Mouse (Mus musculus): ENCODE data around the gene Gripap1. TPM values are rescaled to one million over a fixed set of nuclear protein-coding genes. Genes with fewer than 3 reads are reported as not detected.

Gene Gripap1
- polyA plus RNA-seq, 1 experiment from 2014 or later: 41.8 TPM

DNA sequence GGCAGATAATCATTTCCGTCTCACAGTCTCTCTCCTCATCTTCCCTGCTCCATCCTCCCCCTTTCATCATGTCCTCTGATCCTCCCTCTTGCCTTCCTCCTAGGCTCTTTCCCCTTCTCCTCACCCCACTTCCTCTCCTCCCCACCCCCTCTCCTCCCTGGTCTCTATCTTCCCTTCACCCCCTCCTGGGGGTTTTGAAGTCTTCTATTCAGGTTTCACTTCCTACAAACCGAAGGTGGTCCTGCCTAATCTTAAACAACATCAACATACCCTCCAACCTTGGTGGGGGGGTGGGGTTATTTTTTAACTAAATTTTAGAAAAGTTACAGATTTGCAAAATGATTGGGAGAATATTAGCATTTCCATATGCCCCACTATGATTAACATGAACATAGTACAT lies 78.9 kb downstream of the Gripap1 start:
- peaks cover 8% of the 10 kb centered on the region for H3K36me3 ChIP-seq (ENCODE audit: control insufficient read depth, insufficient read depth, low read length)
- no peak overlapping the region for H3K27ac ChIP-seq (ENCODE audit: low read length)
- no peaks in the 10 kb centered on the region for H3K9me3 ChIP-seq (ENCODE audit: control insufficient read depth, low read depth, low read length)
- no peak for ATAC-seq (ENCODE audit: insufficient number of reproducible peaks, insufficient read depth, low FRiP score, low read depth)
- no peaks in the 10 kb centered on the region for H3K4me1 ChIP-seq (ENCODE audit: control insufficient read depth, insufficient read depth, low read length)
- 52% methylated on average over 2 of the region's 2 CpGs for WGBS
- H3K27me3 ChIP-seq (ENCODE audit: control insufficient read depth, insufficient read depth, low read length): no peaks in the 10 kb centered on the region
- H3K4me3 ChIP-seq (ENCODE audit: low read depth, low read length): no peak overlapping the region
- no peak overlapping the region for H3K9ac ChIP-seq (replicated peaks; ENCODE audit: low read depth, low read length)
- no peak overlapping the region for H3K4me2 ChIP-seq (replicated peaks; ENCODE audit: low read depth, low read length)

DNA sequence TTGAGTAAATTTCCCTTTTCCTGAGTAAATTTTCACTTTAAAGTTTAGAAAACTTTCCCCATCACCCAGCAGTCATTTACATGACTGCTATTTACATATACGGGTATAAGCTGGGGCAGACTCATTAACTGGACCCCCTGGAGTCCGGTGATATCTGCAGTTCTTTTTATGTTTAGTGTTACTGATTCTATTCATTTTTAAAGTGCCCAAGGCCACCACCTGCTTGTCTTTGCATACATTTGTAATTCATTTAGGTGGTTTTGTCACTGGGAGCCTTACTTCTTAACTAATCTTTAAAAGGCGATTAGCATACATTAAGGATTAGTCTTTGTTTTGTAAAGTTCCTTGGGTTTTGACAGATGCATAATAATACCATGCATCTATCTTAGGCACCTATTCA lies 80.3 kb downstream of the Gripap1 start:
- Histone ChIP-seq H3K4me2 (replicated peaks; ENCODE audit: low read depth, low read length) (no peak overlapping the region), H3K9ac (replicated peaks; ENCODE audit: low read depth, low read length) (no peak overlapping the region), H3K9me3 (ENCODE audit: control insufficient read depth, low read depth, low read length) (no peaks in the 10 kb centered on the region), H3K4me1 (ENCODE audit: control insufficient read depth, insufficient read depth, low read length) (no peaks in the 10 kb centered on the region), H3K27ac (ENCODE audit: low read length) (no peak overlapping the region), H3K4me3 (ENCODE audit: low read depth, low read length) (no peak overlapping the region), H3K27me3 (ENCODE audit: control insufficient read depth, insufficient read depth, low read length) (no peaks in the 10 kb centered on the region), H3K36me3 (ENCODE audit: control insufficient read depth, insufficient read depth, low read length) (peaks cover 10% of the 10 kb centered on the region)
- ATAC-seq (ENCODE audit: insufficient number of reproducible peaks, insufficient read depth, low FRiP score, low read depth): no peak
- 47% methylated on average over 3 of the region's 3 CpGs for WGBS

MicroRNAs within 50 kb of the gene (microRNA counts, 519-probe panel; counts per million panel counts)
- 2,005 counts per million, percentile 22 among the panel's probes with 10 or more counts for microRNA mmu-miR-1198

Small RNAs within 50 kb of the gene (microRNA-seq; reads per million reads assigned to microRNA genes)
- 34.1 reads per million, percentile 35 among the genes with 10 or more reads in this experiment for gene Mir1198

Other genes with a start within 250 kb of the Gripap1 start
- 0.07 TPM in 1 of 2 replicates, not detected in the other for gene Foxp3, start 216.1 kb upstream of the Gripap1 start, polyA plus RNA-seq (2014; fragmentation: Nextera tagmentation; extraction: Ambion mirVana)
- 1.9 TPM in 2 replicates for gene Ppp1r3f, start 215.5 kb upstream of the Gripap1 start, polyA plus RNA-seq (2014; fragmentation: Nextera tagmentation; extraction: Ambion mirVana)
- gene Ccdc22, start 184.2 kb upstream of the Gripap1 start, polyA plus RNA-seq (2014; fragmentation: Nextera tagmentation; extraction: Ambion mirVana): 26.2 and 29.4 TPM in 2 replicates
- 0.13 TPM in 1 of 2 replicates, not detected in the other for gene Cacna1f, start 182.7 kb upstream of the Gripap1 start, polyA plus RNA-seq (2014; fragmentation: Nextera tagmentation; extraction: Ambion mirVana)
- 5.2 and 7.4 TPM in 2 replicates for gene Syp, start 151.3 kb upstream of the Gripap1 start, polyA plus RNA-seq (2014; fragmentation: Nextera tagmentation; extraction: Ambion mirVana)
- gene Prickle3, start 132.5 kb upstream of the Gripap1 start, polyA plus RNA-seq (2014; fragmentation: Nextera tagmentation; extraction: Ambion mirVana): 11.1 and 12.0 TPM in 2 replicates
- 299 and 310 TPM in 2 replicates for gene Plp2, start 118.4 kb upstream of the Gripap1 start, polyA plus RNA-seq (2014; fragmentation: Nextera tagmentation; extraction: Ambion mirVana)
- gene Magix, start 108.5 kb upstream of the Gripap1 start, polyA plus RNA-seq (2014; fragmentation: Nextera tagmentation; extraction: Ambion mirVana): 0.71 and 0.80 TPM in 2 replicates
- 39.0 and 42.0 TPM in 2 replicates for gene Gpkow, start 92.6 kb upstream of the Gripap1 start, polyA plus RNA-seq (2014; fragmentation: Nextera tagmentation; extraction: Ambion mirVana)
- 26.7 and 28.8 TPM in 2 replicates for gene Wdr45, start 75.4 kb upstream of the Gripap1 start, polyA plus RNA-seq (2014; fragmentation: Nextera tagmentation; extraction: Ambion mirVana)
- 0.54 TPM in 1 of 2 replicates, not detected in the other for gene Gm45208, start 67.5 kb upstream of the Gripap1 start, polyA plus RNA-seq (2014; fragmentation: Nextera tagmentation; extraction: Ambion mirVana)
- 91.5 and 95.7 TPM in 2 replicates for gene Praf2, start 61.3 kb upstream of the Gripap1 start, polyA plus RNA-seq (2014; fragmentation: Nextera tagmentation; extraction: Ambion mirVana)
- 18.5 and 24.6 TPM in 2 replicates for gene Ccdc120, start 38.9 kb upstream of the Gripap1 start, polyA plus RNA-seq (2014; fragmentation: Nextera tagmentation; extraction: Ambion mirVana)
- 20.9 and 22.3 TPM in 2 replicates for gene Tfe3, start 27.2 kb upstream of the Gripap1 start, polyA plus RNA-seq (2014; fragmentation: Nextera tagmentation; extraction: Ambion mirVana)
- gene Kcnd1, start 32.5 kb downstream of the Gripap1 start, polyA plus RNA-seq (2014; fragmentation: Nextera tagmentation; extraction: Ambion mirVana): 2.8 and 2.9 TPM in 2 replicates
- 28.5 and 33.6 TPM in 2 replicates for gene Otud5, start 51.6 kb downstream of the Gripap1 start, polyA plus RNA-seq (2014; fragmentation: Nextera tagmentation; extraction: Ambion mirVana)
- gene Pim2, start 88.5 kb downstream of the Gripap1 start, polyA plus RNA-seq (2014; fragmentation: Nextera tagmentation; extraction: Ambion mirVana): 8.0 and 10.8 TPM in 2 replicates
- gene Slc35a2, start 94.3 kb downstream of the Gripap1 start, polyA plus RNA-seq (2014; fragmentation: Nextera tagmentation; extraction: Ambion mirVana): 16.8 and 17.4 TPM in 2 replicates
- 102 and 104 TPM in 2 replicates for gene Pqbp1, start 109.5 kb downstream of the Gripap1 start, polyA plus RNA-seq (2014; fragmentation: Nextera tagmentation; extraction: Ambion mirVana)
- gene Timm17b, start 109.6 kb downstream of the Gripap1 start, polyA plus RNA-seq (2014; fragmentation: Nextera tagmentation; extraction: Ambion mirVana): 159 and 172 TPM in 2 replicates
- not detected in 2 replicates for gene Gm10491, start 118.1 kb downstream of the Gripap1 start, polyA plus RNA-seq (2014; fragmentation: Nextera tagmentation; extraction: Ambion mirVana)
- gene Gm10490, start 119.8 kb downstream of the Gripap1 start, polyA plus RNA-seq (2014; fragmentation: Nextera tagmentation; extraction: Ambion mirVana): not detected in 2 replicates
- gene Pcsk1n, start 130.1 kb downstream of the Gripap1 start, polyA plus RNA-seq (2014; fragmentation: Nextera tagmentation; extraction: Ambion mirVana): 9.0 and 9.5 TPM in 2 replicates
- gene Eras, start 138.8 kb downstream of the Gripap1 start, polyA plus RNA-seq (2014; fragmentation: Nextera tagmentation; extraction: Ambion mirVana): not detected in 2 replicates
- 26.2 and 27.8 TPM in 2 replicates for gene Hdac6, start 158.1 kb downstream of the Gripap1 start, polyA plus RNA-seq (2014; fragmentation: Nextera tagmentation; extraction: Ambion mirVana)
- gene Gata1, start 188.3 kb downstream of the Gripap1 start, polyA plus RNA-seq (2014; fragmentation: Nextera tagmentation; extraction: Ambion mirVana): 0.73 and 0.90 TPM in 2 replicates
- gene Glod5, start 228.7 kb downstream of the Gripap1 start, polyA plus RNA-seq (2014; fragmentation: Nextera tagmentation; extraction: Ambion mirVana): not detected in 2 replicates